In genomic region chr11:30405581-30405980, GRCm38 (mm10) we compare ENCODE assay signal across 8 mouse cellular contexts.
A peak's percentile ranks its signal among the peaks of the same experiment; 100 is the strongest.
DNase-seq lines count a peak whose midpoint lies in the region; ATAC-seq and TF ChIP-seq lines count a peak whose summit lies in the region.

No protein-coding gene starts in this region.

- no peak overlapping the region for H3K4me3 ChIP-seq in embryonic facial prominence, embryonic 10.5 days
- no peak overlapping the region for H3K4me3 ChIP-seq in heart, embryonic 15.5 days
- no peak overlapping the region for H3K4me3 ChIP-seq in lung, postnatal 0 days (ENCODE audit: low read depth, low read length)
- no peak overlapping the region for H3K4me3 ChIP-seq in intestine, embryonic 15.5 days (replicated peaks)

- no peak overlapping the region for H3K4me2 ChIP-seq in heart, embryonic 15.5 days
- H3K4me2 ChIP-seq in lung, postnatal 0 days (replicated peaks; ENCODE audit: low read depth, low read length): no peak overlapping the region
- H3K4me2 ChIP-seq in intestine, embryonic 15.5 days (replicated peaks): no peak overlapping the region

- peak; percentile 80 for TF ChIP-seq EP300 in lung, postnatal 0 days (IDR thresholded peaks at IDR 0.05)

- 30% methylated on average over 2 of the region's 2 CpGs for WGBS in embryonic facial prominence, embryonic 10.5 days
- WGBS in heart, embryonic 15.5 days: 13% methylated on average over 2 of the region's 2 CpGs
- 23% methylated on average over 2 of the region's 2 CpGs for WGBS in lung, postnatal 0 days
- WGBS in intestine, embryonic 15.5 days: 33% methylated on average over 2 of the region's 2 CpGs

- peak; percentile 33 to 40 for DNase-seq in right cerebral cortex, postnatal 10 days (ENCODE audit: low spot score in 2 of 2)
- DNase-seq in right cerebral cortex, postnatal 25 days: no peak
- DNase-seq in embryonic facial prominence, embryonic 10.5 days (ENCODE audit: low spot score): peak; percentile 17
- peak; percentile 79 for DNase-seq in lung, postnatal 0 days (ENCODE audit: low spot score)
- no peak for DNase-seq in thymus, postnatal 10 days (ENCODE audit: low spot score in 2 of 2)
- DNase-seq in c-Kit-positive CD71-positive TER-119-positive erythroid progenitor cells, embryonic 14.5 days (ENCODE audit: low spot score): no peak

- no peak; the same call in 1 of the 2 replicates for TF ChIP-seq CTCF in lung, postnatal 0 days (IDR thresholded peaks at IDR 0.05)

- H3K27me3 ChIP-seq in embryonic facial prominence, embryonic 10.5 days (replicated peaks; ENCODE audit: low read depth, poor library complexity, severe bottlenecking): no peaks in the 10 kb centered on the region
- no peaks in the 10 kb centered on the region for H3K27me3 ChIP-seq in heart, embryonic 15.5 days
- H3K27me3 ChIP-seq in lung, postnatal 0 days (replicated peaks; ENCODE audit: insufficient read depth, low read length): no peaks in the 10 kb centered on the region
- H3K27me3 ChIP-seq in intestine, embryonic 15.5 days (replicated peaks): no peaks in the 10 kb centered on the region

- H3K27ac ChIP-seq in embryonic facial prominence, embryonic 10.5 days (replicated peaks): no peak overlapping the region
- peak overlapping the region; percentile 45 for H3K27ac ChIP-seq in heart, embryonic 15.5 days
- H3K27ac ChIP-seq in lung, postnatal 0 days (ENCODE audit: low read length): no peak overlapping the region
- no peak overlapping the region for H3K27ac ChIP-seq in intestine, embryonic 15.5 days

- no peaks in the 10 kb centered on the region for H3K36me3 ChIP-seq in embryonic facial prominence, embryonic 10.5 days (replicated peaks)
- no peaks in the 10 kb centered on the region for H3K36me3 ChIP-seq in heart, embryonic 15.5 days
- no peaks in the 10 kb centered on the region for H3K36me3 ChIP-seq in lung, postnatal 0 days (ENCODE audit: insufficient read depth, low read length)
- H3K36me3 ChIP-seq in intestine, embryonic 15.5 days: no peaks in the 10 kb centered on the region

- H3K4me1 ChIP-seq in embryonic facial prominence, embryonic 10.5 days: peaks cover 22% of the 10 kb centered on the region
- H3K4me1 ChIP-seq in heart, embryonic 15.5 days (replicated peaks): peaks cover 16% of the 10 kb centered on the region
- peaks cover 11% of the 10 kb centered on the region; the same call in 1 of the 2 replicates for H3K4me1 ChIP-seq in lung, postnatal 0 days (ENCODE audit: insufficient read depth, low read depth, low read length)
- H3K4me1 ChIP-seq in intestine, embryonic 15.5 days (replicated peaks): no peaks in the 10 kb centered on the region

- 0 out of 2 replicates have a peak, but pooled peaks have one; percentile 27 for ATAC-seq in heart, embryonic 15.5 days (replicated peaks; ENCODE audit: insufficient number of reproducible peaks, insufficient read depth, low FRiP score, low read depth)
- peak; percentile 87 for ATAC-seq in lung, postnatal 0 days
- no peak for ATAC-seq in intestine, embryonic 15.5 days

- H3K9ac ChIP-seq in heart, embryonic 15.5 days: no peak overlapping the region
- H3K9ac ChIP-seq in lung, postnatal 0 days (replicated peaks; ENCODE audit: low read depth): no peak overlapping the region
- no peak overlapping the region for H3K9ac ChIP-seq in intestine, embryonic 15.5 days

- no peaks in the 10 kb centered on the region for H3K9me3 ChIP-seq in embryonic facial prominence, embryonic 10.5 days
- H3K9me3 ChIP-seq in heart, embryonic 15.5 days (replicated peaks): no peaks in the 10 kb centered on the region
- no peaks in the 10 kb centered on the region for H3K9me3 ChIP-seq in lung, postnatal 0 days (ENCODE audit: low read length)
- no peaks in the 10 kb centered on the region for H3K9me3 ChIP-seq in intestine, embryonic 15.5 days

Comparison
In these comparisons a context has a peak if more than half of its experiments do, and no peak if none do; other contexts are left out.
1. DNase-seq: peak in right cerebral cortex, postnatal 10 days (2 of 2), embryonic facial prominence, embryonic 10.5 days (single experiment) and lung, postnatal 0 days (single experiment); none in right cerebral cortex, postnatal 25 days (single experiment), thymus, postnatal 10 days (0 of 2) and c-Kit-positive CD71-positive TER-119-positive erythroid progenitor cells, embryonic 14.5 days (single experiment).